Mouse (Mus musculus) liver, embryonic 14.5 days (tissue): ENCODE results near the gene Pprc1.
A peak's percentile ranks its signal among the peaks of the same experiment; 100 is the strongest.

Experiments used
- CTCF ChIP-seq: IDR thresholded peaks from 2 replicates; pipeline ENCODE4 v1.5.1; 2016; ENCODE audit warnings: antibody characterized with exemption, low read depth, control low read depth
- EP300 ChIP-seq: IDR thresholded peaks from 2 replicates; pipeline ENCODE4 v1.6.1; 2016; ENCODE audit warnings: antibody characterized with exemption, low read depth

DNA sequence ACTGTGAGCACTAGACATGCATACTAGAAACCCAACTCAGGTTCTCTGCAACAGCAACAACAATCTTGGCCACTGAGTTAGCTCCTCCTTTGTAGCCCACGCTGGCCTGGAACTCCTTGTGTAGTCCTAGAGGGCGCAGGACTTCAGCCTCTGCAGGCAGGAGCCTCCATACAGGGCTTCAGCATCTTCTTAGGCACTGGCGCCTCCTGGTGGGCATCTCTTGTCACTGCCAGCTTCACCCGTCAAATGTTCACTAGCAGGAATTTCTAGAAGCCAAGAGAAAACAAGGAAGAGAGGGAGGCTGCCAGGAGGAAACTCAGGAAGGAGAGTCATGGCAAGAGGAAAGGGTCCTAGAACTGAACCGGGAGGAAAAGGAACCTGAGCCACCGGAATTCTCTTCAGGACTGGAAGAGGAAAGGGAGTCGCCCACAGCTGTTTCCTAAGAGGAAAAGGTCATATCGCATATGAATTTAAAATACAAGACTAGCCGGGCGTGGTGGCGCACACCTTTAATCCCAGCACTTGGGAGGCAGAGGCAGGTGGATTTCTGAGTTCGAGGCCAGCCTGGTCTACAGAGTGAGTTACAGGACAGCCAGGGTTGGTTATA is 30.0 kb upstream of the Pprc1 start:
- TF ChIP-seq CTCF: peak; percentile 98
- TF ChIP-seq EP300: peak; percentile 13; the same call in 1 of the 2 replicates
